Mouse (Mus musculus) forelimb bud, embryonic 11.5 days (tissue): Measurements from ENCODE around the gene Ehbp1.

Experiments used
- DNase-seq: peaks from one replicate; pipeline ENCODE4 v3.0.0-alpha.2; 2012; ENCODE audit warnings: low read depth, low spot score

Ehbp1 gene

DNA sequence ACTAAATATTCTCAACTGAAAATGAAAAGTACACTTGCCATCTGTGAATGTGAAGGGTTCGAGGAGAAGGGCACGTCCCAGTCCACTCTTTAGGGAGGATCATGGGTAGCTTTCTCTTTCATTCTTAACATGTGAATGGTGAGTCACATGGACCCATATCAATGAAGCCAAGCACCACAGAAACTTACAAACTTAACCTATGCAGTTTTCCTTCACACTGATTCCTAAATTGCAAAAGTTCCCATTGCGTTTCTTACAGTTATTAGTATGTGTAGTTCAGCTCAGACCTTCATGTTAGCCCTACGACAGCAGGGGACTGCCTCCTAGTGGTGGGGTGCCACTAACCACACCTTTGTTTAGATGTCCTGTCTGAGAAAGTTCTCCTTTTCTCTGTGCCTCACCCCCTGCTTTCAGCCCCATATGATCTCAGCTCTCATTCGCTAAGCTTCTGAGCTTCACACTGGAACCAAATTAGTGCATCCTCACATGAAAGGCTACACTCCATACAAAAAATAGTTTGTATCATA is 368.0 kb downstream of the Ehbp1 start:
- DNase-seq, result no peak

DNA sequence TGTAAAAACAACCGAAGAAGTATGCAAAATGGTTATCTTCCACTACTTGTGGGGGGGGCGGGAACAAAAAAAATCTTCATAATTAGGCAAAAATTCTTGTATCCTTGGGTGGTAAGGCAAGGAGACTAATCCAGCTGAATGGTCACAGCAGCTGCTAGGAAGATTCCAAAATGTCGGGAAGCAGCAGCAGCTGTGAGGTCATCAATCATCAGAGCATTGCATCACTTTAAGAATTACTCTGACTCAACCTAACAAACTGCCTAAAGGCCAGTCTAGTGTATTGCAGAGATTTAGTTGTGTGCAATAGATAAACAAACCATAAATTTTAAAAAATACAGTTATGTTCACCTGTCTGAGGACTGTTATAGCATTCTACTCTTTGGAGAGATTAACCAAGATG is 368.5 kb downstream of the Ehbp1 start:
- DNase-seq, result no peak

DNA sequence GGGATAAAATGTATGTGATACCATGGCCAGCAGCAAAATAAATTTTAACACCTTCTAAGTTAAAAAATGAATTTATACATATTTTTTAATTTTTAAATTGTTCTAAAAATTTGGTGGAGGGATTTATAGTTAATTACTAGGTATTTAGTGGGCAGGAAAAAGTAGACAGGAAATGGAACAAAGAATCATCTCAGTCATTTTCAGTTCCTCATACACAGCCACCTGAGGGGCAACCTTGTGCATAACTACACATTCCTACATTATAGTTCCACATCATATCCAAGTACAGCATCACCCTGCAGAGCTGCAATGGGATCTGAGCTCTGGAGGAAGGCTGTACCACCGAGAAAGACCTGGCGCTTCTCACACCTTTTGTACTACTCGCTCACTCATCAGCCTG is 373.2 kb downstream of the Ehbp1 start:
- no peak for DNase-seq
